Mouse (Mus musculus): Measurements from ENCODE around the gene Znrd1. TPM values are rescaled to one million over a fixed set of nuclear protein-coding genes. Genes with fewer than 3 reads are reported as not detected.

Znrd1 gene
- polyA plus RNA-seq, 1 experiment = 40.6 TPM

DNA sequence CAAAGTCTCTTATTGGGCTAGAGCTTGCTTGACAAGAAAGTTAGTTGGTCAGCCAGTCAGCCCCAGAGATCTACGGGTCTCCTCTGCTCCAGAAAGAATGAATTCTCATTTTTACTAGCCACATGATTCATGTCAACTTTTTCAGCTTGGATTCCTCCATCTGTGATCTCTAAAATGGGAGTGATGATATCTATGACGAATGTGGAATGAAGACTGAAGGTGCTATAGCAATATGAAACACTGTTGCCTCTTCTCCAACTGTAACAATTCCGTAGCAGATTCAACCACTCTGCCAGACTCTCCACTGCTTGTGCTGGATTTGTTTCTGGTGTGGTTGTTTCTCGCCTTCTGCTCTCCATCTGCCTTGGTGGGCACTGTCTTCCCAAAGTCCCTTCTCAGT, 27.2 kb downstream of the Znrd1 start:
- 74% methylated on average over 4 of the region's 4 CpGs for WGBS
- DNase-seq = no peak
- no peak overlapping the region for H3K4me3 ChIP-seq (replicated peaks; ENCODE audit: insufficient read depth, low read depth, low read length)
- H3K4me1 ChIP-seq (ENCODE audit: control insufficient read depth, insufficient read depth, low read length) = no peaks in the 10 kb centered on the region
- H3K27me3 ChIP-seq (ENCODE audit: control insufficient read depth, insufficient read depth, low read length) = no peaks in the 10 kb centered on the region
- TF ChIP-seq POLR2A (IDR thresholded peaks at IDR 0.05; ENCODE audit: borderline replicate concordance, insufficient read depth, low read length) (no peak), CTCF (IDR thresholded peaks at IDR 0.05; ENCODE audit: borderline replicate concordance, insufficient read depth, low read depth, low read length) (no peak)
- no peak overlapping the region for H3K27ac ChIP-seq (ENCODE audit: insufficient read depth, low read length)

DNA sequence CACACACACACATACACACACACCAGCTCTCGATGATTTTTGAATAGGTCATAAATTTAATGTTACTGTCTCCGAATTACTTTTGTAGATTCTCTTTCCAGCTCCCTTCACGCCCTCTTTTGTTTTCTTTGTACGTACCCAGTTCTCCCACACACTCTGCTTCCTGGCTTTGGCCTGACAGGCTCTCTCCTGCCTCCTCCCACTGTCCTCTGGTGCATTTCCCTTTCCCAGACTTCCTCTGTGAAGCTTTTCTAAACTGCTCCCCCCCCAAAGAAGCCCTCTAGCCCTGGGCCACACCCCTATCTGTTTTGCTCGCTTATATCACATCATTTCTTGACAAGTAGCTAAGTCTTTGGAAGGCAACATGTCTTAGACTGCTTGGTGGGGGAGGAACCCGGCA, 28.1 kb downstream of the Znrd1 start:
- Histone ChIP-seq H3K27me3 (ENCODE audit: control insufficient read depth, insufficient read depth, low read length) (no peaks in the 10 kb centered on the region), H3K4me1 (ENCODE audit: control insufficient read depth, insufficient read depth, low read length) (no peaks in the 10 kb centered on the region), H3K4me3 (replicated peaks; ENCODE audit: insufficient read depth, low read depth, low read length) (no peak overlapping the region), H3K27ac (ENCODE audit: insufficient read depth, low read length) (no peak overlapping the region)
- no peak for TF ChIP-seq POLR2A (IDR thresholded peaks at IDR 0.05; ENCODE audit: borderline replicate concordance, insufficient read depth, low read length)
- no peak for TF ChIP-seq CTCF (IDR thresholded peaks at IDR 0.05; ENCODE audit: borderline replicate concordance, insufficient read depth, low read depth, low read length)
- no peak for DNase-seq
- WGBS = 82% methylated on average over 6 of the region's 6 CpGs

GRCm38 (mm10) chr17:36929236-36929932, 29.0 kb downstream of the Znrd1 start:
- 59% methylated on average over 12 of the region's 12 CpGs for WGBS
- Histone ChIP-seq H3K4me1 (ENCODE audit: control insufficient read depth, insufficient read depth, low read length) (no peaks in the 10 kb centered on the region), H3K27me3 (ENCODE audit: control insufficient read depth, insufficient read depth, low read length) (no peaks in the 10 kb centered on the region), H3K27ac (ENCODE audit: insufficient read depth, low read length) (no peak overlapping the region), H3K4me3 (replicated peaks; ENCODE audit: insufficient read depth, low read depth, low read length) (no peak overlapping the region)
- DNase-seq = no peak
- TF ChIP-seq CTCF (IDR thresholded peaks at IDR 0.05; ENCODE audit: borderline replicate concordance, insufficient read depth, low read depth, low read length) = no peak
- TF ChIP-seq POLR2A (IDR thresholded peaks at IDR 0.05; ENCODE audit: borderline replicate concordance, insufficient read depth, low read length) = no peak

DNA sequence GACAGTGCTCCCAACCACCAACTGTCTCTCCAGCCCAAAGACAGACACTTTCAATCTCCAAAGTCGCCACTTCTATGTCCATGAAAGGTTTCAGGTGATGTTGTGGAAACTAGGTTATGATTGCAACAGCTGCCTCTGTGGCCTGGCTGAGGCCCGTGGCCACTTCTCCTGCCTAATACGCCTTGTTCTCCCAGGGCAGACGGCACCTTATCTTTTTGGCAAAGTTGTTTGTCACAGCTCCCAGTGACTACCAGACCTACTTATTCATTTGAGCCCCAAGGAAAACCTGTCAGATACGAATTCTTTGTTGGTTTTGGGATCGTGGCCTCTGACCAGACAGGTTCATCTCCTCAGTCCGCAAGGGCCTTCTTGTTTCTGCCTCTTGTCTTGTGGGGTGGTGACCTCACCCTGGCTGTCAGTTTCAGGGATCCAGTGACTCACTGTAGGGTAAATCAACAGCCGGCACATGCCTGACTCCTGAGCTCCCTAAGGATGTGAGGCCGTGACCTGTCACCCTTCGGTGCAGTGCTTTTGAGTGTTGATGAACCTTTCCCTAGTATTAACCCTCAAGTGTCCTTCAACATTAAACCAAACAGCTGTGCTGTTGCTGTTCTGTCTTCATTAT, 30.8 kb downstream of the Znrd1 start:
- Histone ChIP-seq H3K27me3 (ENCODE audit: control insufficient read depth, insufficient read depth, low read length) (no peaks in the 10 kb centered on the region), H3K27ac (ENCODE audit: insufficient read depth, low read length) (no peak overlapping the region), H3K4me1 (ENCODE audit: control insufficient read depth, insufficient read depth, low read length) (no peaks in the 10 kb centered on the region), H3K4me3 (replicated peaks; ENCODE audit: insufficient read depth, low read depth, low read length) (no peak overlapping the region)
- DNase-seq = no peak
- 72% methylated on average over 10 of the region's 10 CpGs for WGBS
- TF ChIP-seq POLR2A (IDR thresholded peaks at IDR 0.05; ENCODE audit: borderline replicate concordance, insufficient read depth, low read length) (no peak), CTCF (IDR thresholded peaks at IDR 0.05; ENCODE audit: borderline replicate concordance, insufficient read depth, low read depth, low read length) (no peak)

GRCm38 (mm10) chr17:36923491-36923890, 34.9 kb downstream of the Znrd1 start:
- 49% methylated on average over 4 of the region's 4 CpGs for WGBS
- TF ChIP-seq POLR2A (IDR thresholded peaks at IDR 0.05; ENCODE audit: borderline replicate concordance, insufficient read depth, low read length) (no peak), CTCF (IDR thresholded peaks at IDR 0.05; ENCODE audit: borderline replicate concordance, insufficient read depth, low read depth, low read length) (no peak)

GRCm38 (mm10) chr17:36922715-36923114, 35.6 kb downstream of the Znrd1 start:
- TF ChIP-seq CTCF (IDR thresholded peaks at IDR 0.05; ENCODE audit: borderline replicate concordance, insufficient read depth, low read depth, low read length) = no peak
- no peak for TF ChIP-seq POLR2A (IDR thresholded peaks at IDR 0.05; ENCODE audit: borderline replicate concordance, insufficient read depth, low read length)
- H3K4me3 ChIP-seq (replicated peaks; ENCODE audit: insufficient read depth, low read depth, low read length) = no peak overlapping the region

More at GRCm38 (mm10) chr17:36923491-36923890, 34.9 kb downstream of the Znrd1 start:
- no peaks in the 10 kb centered on the region for H3K4me1 ChIP-seq (ENCODE audit: control insufficient read depth, insufficient read depth, low read length)
- H3K4me3 ChIP-seq (replicated peaks; ENCODE audit: insufficient read depth, low read depth, low read length) = no peak overlapping the region
- H3K27me3 ChIP-seq (ENCODE audit: control insufficient read depth, insufficient read depth, low read length) = no peaks in the 10 kb centered on the region
- no peak overlapping the region for H3K27ac ChIP-seq (ENCODE audit: insufficient read depth, low read length)
- DNase-seq = no peak

GRCm38 (mm10) chr17:36920239-36920638, 38.1 kb downstream of the Znrd1 start:
- H3K4me1 ChIP-seq (ENCODE audit: control insufficient read depth, insufficient read depth, low read length) = no peaks in the 10 kb centered on the region
- H3K27me3 ChIP-seq (ENCODE audit: control insufficient read depth, insufficient read depth, low read length) = no peaks in the 10 kb centered on the region
- H3K27ac ChIP-seq (ENCODE audit: insufficient read depth, low read length) = no peak overlapping the region
- H3K4me3 ChIP-seq (replicated peaks; ENCODE audit: insufficient read depth, low read depth, low read length) = no peak overlapping the region
- TF ChIP-seq CTCF (IDR thresholded peaks at IDR 0.05; ENCODE audit: borderline replicate concordance, insufficient read depth, low read depth, low read length) = no peak
- no peak for TF ChIP-seq POLR2A (IDR thresholded peaks at IDR 0.05; ENCODE audit: borderline replicate concordance, insufficient read depth, low read length)
- DNase-seq = no peak
- WGBS = 56% methylated on average over 15 of the region's 15 CpGs

More at GRCm38 (mm10) chr17:36922715-36923114, 35.6 kb downstream of the Znrd1 start:
- 85% methylated on average over 4 of the region's 4 CpGs for WGBS
- DNase-seq = no peak
- Histone ChIP-seq H3K27ac (ENCODE audit: insufficient read depth, low read length) (no peak overlapping the region), H3K27me3 (ENCODE audit: control insufficient read depth, insufficient read depth, low read length) (no peaks in the 10 kb centered on the region), H3K4me1 (ENCODE audit: control insufficient read depth, insufficient read depth, low read length) (no peaks in the 10 kb centered on the region)

DNA sequence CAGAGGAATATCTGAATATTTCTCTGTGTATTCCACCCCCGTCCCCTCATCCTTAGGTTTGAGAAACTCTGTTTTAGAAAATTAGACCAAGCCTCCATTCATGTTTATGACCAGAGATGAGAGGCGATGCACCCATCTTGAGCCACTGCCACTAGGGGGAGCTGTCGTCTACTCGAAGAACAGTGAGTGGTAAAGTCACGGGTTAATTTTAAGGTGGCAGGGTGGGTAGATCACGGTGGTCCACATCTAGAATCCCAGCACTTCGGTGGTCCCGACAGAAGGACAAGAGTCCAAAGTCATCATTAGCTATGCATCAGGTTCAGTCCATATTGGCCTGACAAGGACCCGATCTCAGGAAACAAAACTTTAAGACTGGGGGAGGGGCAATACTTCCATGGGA, 43.3 kb downstream of the Znrd1 start:
- no peak overlapping the region for H3K27ac ChIP-seq (ENCODE audit: insufficient read depth, low read length)
- H3K27me3 ChIP-seq (ENCODE audit: control insufficient read depth, insufficient read depth, low read length) = no peaks in the 10 kb centered on the region
- 14% methylated on average over 9 of the region's 9 CpGs for WGBS
- no peaks in the 10 kb centered on the region for H3K4me1 ChIP-seq (ENCODE audit: control insufficient read depth, insufficient read depth, low read length)
- H3K4me3 ChIP-seq (replicated peaks; ENCODE audit: insufficient read depth, low read depth, low read length) = no peak overlapping the region
- TF ChIP-seq POLR2A (IDR thresholded peaks at IDR 0.05; ENCODE audit: borderline replicate concordance, insufficient read depth, low read length) = no peak
- peak; percentile 82 for TF ChIP-seq CTCF (IDR thresholded peaks at IDR 0.05; ENCODE audit: borderline replicate concordance, insufficient read depth, low read depth, low read length)
- peak; percentile 32 to 60 for DNase-seq
